Mouse (Mus musculus) heart, embryonic 13.5 days (tissue): ENCODE results near the gene Fxyd7. TPM values are rescaled to one million over a fixed set of nuclear protein-coding genes. Genes with fewer than 3 reads are reported as not detected.

Experiments
- ATAC-seq: fragments of 200-750 bp; cut with Nextera tagmentation; 2 replicates; pipeline ENCODE4 v1.8.0; 2017; ENCODE audit warnings: moderate TSS enrichment; ENCODE audit not compliant: insufficient number of reproducible peaks, low FRiP score, low TSS enrichment; ENCODE audit errors: extremely low read depth
- H3K27ac ChIP-seq: fragments of 300-500 bp; sonication (generic); replicated peaks from 2 replicates; pipeline ENCODE4 v1.5.1; 2015; ENCODE audit warnings: moderate library complexity, mild to moderate bottlenecking, inconsistent platforms
- H3K27me3 ChIP-seq: fragments of 300-500 bp; sonication (generic); replicated peaks from 2 replicates; pipeline ENCODE4 v1.6.1; 2015; ENCODE audit warnings: mild to moderate bottlenecking, inconsistent platforms
- H3K36me3 ChIP-seq: fragments of 300-500 bp; sonication (generic); 2 replicates; pipeline ENCODE4 v1.6.1; 2015; ENCODE audit warnings: mild to moderate bottlenecking, inconsistent platforms
- H3K4me1 ChIP-seq: fragments of 300-500 bp; sonication (generic); 2 replicates; pipeline ENCODE4 v1.6.1; 2015; ENCODE audit warnings: inconsistent platforms
- H3K4me2 ChIP-seq: fragments of 300-500 bp; sonication (generic); 2 replicates; pipeline ENCODE4 v1.6.1; 2015; ENCODE audit warnings: inconsistent platforms, mild to moderate bottlenecking, moderate library complexity
- H3K4me3 ChIP-seq: fragments of 300-500 bp; sonication (generic); 2 replicates; pipeline ENCODE4 v1.5.1; 2015; ENCODE audit warnings: moderate library complexity, mild to moderate bottlenecking, inconsistent platforms
- H3K9ac ChIP-seq: fragments of 300-500 bp; sonication (generic); 2 replicates; pipeline ENCODE4 v1.6.1; 2015; ENCODE audit warnings: inconsistent platforms, mild to moderate bottlenecking, moderate library complexity
- H3K9me3 ChIP-seq: fragments of 300-500 bp; sonication (generic); 2 replicates; pipeline ENCODE4 v1.6.1; 2016; ENCODE audit warnings: inconsistent platforms
- WGBS: fragments of 180-500 bp; shearing (Covaris S2); methylation state at CpG from one replicate; pipeline ENCODE4 v1.1.7; 2015; ENCODE audit warnings: mixed read lengths; 5-methylcytosine and 5-hydroxymethylcytosine counted together
- polyA plus RNA-seq: library from polyadenylated mRNA; unstranded; fragments of >200 nt; fragmentation: Nextera tagmentation; extraction: Ambion mirVana; gene quantifications from 2 replicates; pipeline ENCODE4 v1.2.1, GENCODE M21; 2015

The Fxyd7 gene
- polyA plus RNA-seq: 2.0 and 3.6 TPM in 2 replicates

- H3K27ac ChIP-seq: no peak within 1 kb of the TSS
- H3K9ac ChIP-seq: peak within 1 kb of the TSS; percentile 82
- H3K9me3 ChIP-seq: no peaks in the 10 kb centered on the region
- no peaks in the 10 kb centered on the region for H3K36me3 ChIP-seq
- H3K4me1 ChIP-seq: peaks cover 70% of the 10 kb centered on the region
- WGBS: 8% methylated on average over 28 of the region's 28 CpGs
- peaks cover 67% of the 10 kb centered on the region for H3K27me3 ChIP-seq
- peak within 1 kb of the TSS; percentile 69 for H3K4me2 ChIP-seq
- no peak for ATAC-seq
- peak within 1 kb of the TSS; percentile 53 for H3K4me3 ChIP-seq
These were observed at the start of gene Fxyd7 for GRCm38 (mm10) chr7:31051321-31052021. TSS of gene Fxyd7 (minus strand) at chr7:31051467.

- H3K36me3 ChIP-seq: no peaks in the 10 kb centered on the region
- peaks cover 8% of the 10 kb centered on the region for H3K4me1 ChIP-seq
- no peak overlapping the region for H3K9ac ChIP-seq
- no peaks in the 10 kb centered on the region for H3K9me3 ChIP-seq
- peaks cover 27% of the 10 kb centered on the region for H3K27me3 ChIP-seq
- no peak overlapping the region for H3K27ac ChIP-seq
- no peak overlapping the region for H3K4me3 ChIP-seq
- 61% methylated on average over 14 of the region's 14 CpGs for WGBS
- no peak overlapping the region for H3K4me2 ChIP-seq
- ATAC-seq: no peak
These were observed 49.5 kb upstream of the Fxyd7 start for GRCm38 (mm10) chr7:31100786-31101185.

- no peak for ATAC-seq
- Histone ChIP-seq H3K36me3 (no peaks in the 10 kb centered on the region), H3K27me3 (peaks cover 27% of the 10 kb centered on the region), H3K27ac (no peak overlapping the region), H3K4me1 (peaks cover 3% of the 10 kb centered on the region), H3K4me3 (no peak overlapping the region), H3K4me2 (no peak overlapping the region), H3K9me3 (no peaks in the 10 kb centered on the region), H3K9ac (no peak overlapping the region)
- 80% methylated on average over 6 of the region's 6 CpGs for WGBS
These were observed 48.3 kb upstream of the Fxyd7 start for GRCm38 (mm10) chr7:31099612-31099982.

- Histone ChIP-seq H3K9me3 (no peaks in the 10 kb centered on the region), H3K9ac (no peak overlapping the region), H3K36me3 (no peaks in the 10 kb centered on the region), H3K27ac (no peak overlapping the region), H3K27me3 (peaks cover 21% of the 10 kb centered on the region), H3K4me3 (no peak overlapping the region), H3K4me1 (peaks cover 3% of the 10 kb centered on the region), H3K4me2 (no peak overlapping the region)
- WGBS: 67% methylated on average over 22 of the region's 22 CpGs
- ATAC-seq: no peak
These were observed 47.7 kb upstream of the Fxyd7 start for GRCm38 (mm10) chr7:31098697-31099611.

- Histone ChIP-seq H3K27ac (no peak overlapping the region), H3K9me3 (no peaks in the 10 kb centered on the region), H3K4me1 (peaks cover 3% of the 10 kb centered on the region; the same call in 1 of the 2 replicates), H3K4me2 (peak overlapping the region; percentile 62), H3K4me3 (peak overlapping the region; percentile 37), H3K36me3 (no peaks in the 10 kb centered on the region), H3K27me3 (peaks cover 9% of the 10 kb centered on the region), H3K9ac (peak overlapping the region; percentile 76)
- peak; percentile 55; the same call in 1 of the 2 replicates for ATAC-seq
- WGBS: 39% methylated on average over 19 of the region's 20 CpGs
These were observed 46.4 kb upstream of the Fxyd7 start for GRCm38 (mm10) chr7:31097583-31098248.

- WGBS: 67% methylated on average over 9 of the region's 9 CpGs
- Histone ChIP-seq H3K4me1 (peaks cover 3% of the 10 kb centered on the region; the same call in 1 of the 2 replicates), H3K27ac (no peak overlapping the region), H3K9ac (0 out of 2 replicates have a peak overlapping the region, but pooled peaks have one; percentile 28), H3K36me3 (no peaks in the 10 kb centered on the region), H3K4me2 (no peak overlapping the region), H3K9me3 (no peaks in the 10 kb centered on the region), H3K4me3 (no peak overlapping the region), H3K27me3 (peaks cover 2% of the 10 kb centered on the region)
- no peak for ATAC-seq
These were observed 45.8 kb upstream of the Fxyd7 start for GRCm38 (mm10) chr7:31096892-31097564.

- Histone ChIP-seq H3K9me3 (no peaks in the 10 kb centered on the region), H3K27me3 (no peaks in the 10 kb centered on the region; the same call in 1 of the 2 replicates), H3K9ac (no peak overlapping the region), H3K27ac (no peak overlapping the region), H3K4me1 (peaks cover 3% of the 10 kb centered on the region; the same call in 1 of the 2 replicates), H3K4me3 (no peak overlapping the region), H3K4me2 (no peak overlapping the region), H3K36me3 (no peaks in the 10 kb centered on the region)
- ATAC-seq: no peak
- WGBS: 19% methylated on average over 12 of the region's 12 CpGs
These were observed 43.7 kb upstream of the Fxyd7 start for GRCm38 (mm10) chr7:31094774-31095501.

GRCm38 (mm10) chr7:31089721-31090120, 38.5 kb upstream of the Fxyd7 start:
- H3K36me3 ChIP-seq: no peaks in the 10 kb centered on the region
- H3K27ac ChIP-seq: no peak overlapping the region
- H3K27me3 ChIP-seq: no peaks in the 10 kb centered on the region; the same call in 1 of the 2 replicates
- WGBS: 84% methylated on average over 2 of the region's 2 CpGs
- no peak overlapping the region for H3K9ac ChIP-seq
- H3K4me3 ChIP-seq: no peak overlapping the region
- H3K4me2 ChIP-seq: no peak overlapping the region
- H3K9me3 ChIP-seq: no peaks in the 10 kb centered on the region
- no peak for ATAC-seq
- H3K4me1 ChIP-seq: peaks cover 12% of the 10 kb centered on the region; the same call in 1 of the 2 replicates

- H3K9me3 ChIP-seq: no peaks in the 10 kb centered on the region
- 54% methylated on average over 3 of the region's 3 CpGs for WGBS
- no peak overlapping the region for H3K9ac ChIP-seq
- no peak overlapping the region for H3K27ac ChIP-seq
- H3K4me3 ChIP-seq: no peak overlapping the region
- H3K36me3 ChIP-seq: no peaks in the 10 kb centered on the region
- H3K4me1 ChIP-seq: peaks cover 16% of the 10 kb centered on the region; the same call in 1 of the 2 replicates
- H3K4me2 ChIP-seq: no peak overlapping the region
- ATAC-seq: no peak
- no peaks in the 10 kb centered on the region for H3K27me3 ChIP-seq
These were observed 36.9 kb upstream of the Fxyd7 start for GRCm38 (mm10) chr7:31088206-31088605.

GRCm38 (mm10) chr7:31087262-31087661, 36.0 kb upstream of the Fxyd7 start:
- no peak for ATAC-seq
- Histone ChIP-seq H3K4me1 (peaks cover 16% of the 10 kb centered on the region; the same call in 1 of the 2 replicates), H3K9me3 (no peaks in the 10 kb centered on the region), H3K4me2 (no peak overlapping the region), H3K36me3 (no peaks in the 10 kb centered on the region), H3K9ac (no peak overlapping the region), H3K27me3 (no peaks in the 10 kb centered on the region), H3K4me3 (no peak overlapping the region), H3K27ac (no peak overlapping the region)
- 52% methylated on average over 2 of the region's 2 CpGs for WGBS
